Mouse (Mus musculus) heart, adult 18-20 months (tissue): Measurements from ENCODE around the gene Vcam1. TPM values are rescaled to one million over a fixed set of nuclear protein-coding genes. Genes with fewer than 3 reads are reported as not detected.

ENCODE experiments used
- DNase-seq, 2 experiments: peaks; one replicate each; pipeline ENCODE4 v3.0.0; 2021 to 2022; ENCODE audit warnings: mixed read lengths in 1 of 2
- long read RNA-seq, 2 experiments: library from polyadenylated mRNA; stranded (forward); transcript quantifications; one replicate each; pipeline ENCODE4 v2.0.0; 2021
- total RNA-seq, 2 experiments: library from RNA; stranded (reverse); gene quantifications; 2 replicates each; pipeline ENCODE4 v1.2.3; 2021

Gene Vcam1
- total RNA-seq = 10 to 100 TPM; 16.7 to 23.8 TPM
- long read RNA-seq, experiment 1, partial matches to known transcripts = 0 of 6 reads
- long read RNA-seq, experiment 1, other reads (novel, unspliced or antisense) = 2 of 6 reads
- long read RNA-seq, experiment 2, transcript Vcam1-201 (9 exons, 3,469 nt) = major isoform, 11 of 16 reads
- long read RNA-seq, experiment 2, partial matches to known transcripts = 1 of 16 reads
- long read RNA-seq, experiment 2, other reads (novel, unspliced or antisense) = 1 of 16 reads

- DNase-seq = peak; percentile 71 to 80
Observed at GRCm38 (mm10) chr3:116129259-116129738, at the start of gene Vcam1. Gene Vcam1, minus strand, starts transcription at chr3:116129688.

- DNase-seq = no peak
Observed at GRCm38 (mm10) chr3:116175106-116175505, 45.6 kb upstream of the Vcam1 start.

- peak in 1 of 2 experiments; percentile 39 for DNase-seq
Observed at GRCm38 (mm10) chr3:116171461-116171860, 42.0 kb upstream of the Vcam1 start.

- peak in 1 of 2 experiments; percentile 62 for DNase-seq
Observed at GRCm38 (mm10) chr3:116168056-116168455, 38.6 kb upstream of the Vcam1 start.

- DNase-seq = no peak
Observed at GRCm38 (mm10) chr3:116166296-116166695, 36.8 kb upstream of the Vcam1 start.

- DNase-seq = no peak
Observed at GRCm38 (mm10) chr3:116165030-116165429, 35.5 kb upstream of the Vcam1 start.

GRCm38 (mm10) chr3:116163517-116163916 is 34.0 kb upstream of the Vcam1 start:
- no peak for DNase-seq

- DNase-seq = peak; percentile 38 to 78
Observed at GRCm38 (mm10) chr3:116162097-116162666, 32.7 kb upstream of the Vcam1 start.

GRCm38 (mm10) chr3:116159376-116159775 is 29.9 kb upstream of the Vcam1 start:
- DNase-seq = no peak

- DNase-seq = no peak
Observed at GRCm38 (mm10) chr3:116157447-116157990, 28.0 kb upstream of the Vcam1 start.

GRCm38 (mm10) chr3:116150056-116150632 is 20.7 kb upstream of the Vcam1 start:
- DNase-seq = no peak

- DNase-seq = no peak
Observed at GRCm38 (mm10) chr3:116149096-116149495, 19.6 kb upstream of the Vcam1 start.

- no peak for DNase-seq
Observed at GRCm38 (mm10) chr3:116148676-116149075, 19.2 kb upstream of the Vcam1 start.

- no peak for DNase-seq
Observed at GRCm38 (mm10) chr3:116141226-116141625, 11.7 kb upstream of the Vcam1 start.

GRCm38 (mm10) chr3:116139000-116139399 is 9.5 kb upstream of the Vcam1 start:
- DNase-seq = no peak

GRCm38 (mm10) chr3:116138081-116138480 is 8.6 kb upstream of the Vcam1 start:
- DNase-seq = peak; percentile 35 to 56

- no peak for DNase-seq
Observed at GRCm38 (mm10) chr3:116133363-116133762, 3.9 kb upstream of the Vcam1 start.

- DNase-seq = no peak
Observed at GRCm38 (mm10) chr3:116130711-116131110, 1.2 kb upstream of the Vcam1 start.

GRCm38 (mm10) chr3:116129841-116130595 is 530 bp upstream of the Vcam1 start:
- no peak for DNase-seq

GRCm38 (mm10) chr3:116128311-116129204 is 930 bp downstream of the Vcam1 start:
- DNase-seq = peak in 1 of 2 experiments; percentile 52

GRCm38 (mm10) chr3:116127836-116128235 is 1.7 kb downstream of the Vcam1 start:
- DNase-seq = no peak
